Mouse (Mus musculus) limb, embryonic 10.5 days (tissue): ENCODE measurements around the gene Gprin2. TPM values are rescaled to one million over a fixed set of nuclear protein-coding genes. Genes with fewer than 3 reads are reported as not detected.

Source experiments
- DNase-seq: peaks from one replicate; pipeline ENCODE4 v3.0.0-alpha.2; 2017; ENCODE audit warnings: low spot score
- H3K27ac ChIP-seq: fragments of 300-500 bp; sonication (generic); 2 replicates; pipeline ENCODE4 v1.5.1; 2016; ENCODE audit warnings: mild to moderate bottlenecking
- H3K27me3 ChIP-seq: fragments of 300-500 bp; sonication (generic); 2 replicates; pipeline ENCODE4 v1.6.1; 2016; ENCODE audit warnings: low read depth, mild to moderate bottlenecking; ENCODE audit not compliant: poor library complexity, severe bottlenecking
- H3K36me3 ChIP-seq: fragments of 300-500 bp; sonication (generic); 2 replicates; pipeline ENCODE4 v1.6.1; 2016; ENCODE audit warnings: mild to moderate bottlenecking, moderate library complexity
- H3K4me1 ChIP-seq: fragments of 300-500 bp; sonication (generic); 2 replicates; pipeline ENCODE4 v1.6.1; 2016
- H3K4me3 ChIP-seq: fragments of 300-500 bp; sonication (generic); 2 replicates; pipeline ENCODE4 v1.5.1; 2016; ENCODE audit warnings: mild to moderate bottlenecking, moderate library complexity
- H3K9me3 ChIP-seq: fragments of 300-500 bp; sonication (generic); replicated peaks from 2 replicates; pipeline ENCODE4 v1.6.1; 2016; ENCODE audit warnings: mild to moderate bottlenecking
- WGBS: fragments of 180-500 bp; shearing (Covaris S2); methylation state at CpG from one replicate; pipeline ENCODE4 v1.1.7; 2016; 5-methylcytosine and 5-hydroxymethylcytosine counted together
- polyA plus RNA-seq: library from polyadenylated mRNA; unstranded; fragments of >200 nt; fragmentation: Nextera tagmentation; extraction: Ambion mirVana; gene quantifications from 2 replicates; pipeline ENCODE4 v1.2.1, GENCODE M21; 2016

The Gprin2 gene
- polyA plus RNA-seq, 1 experiment from 2014 or later, result 0.43 TPM

DNA sequence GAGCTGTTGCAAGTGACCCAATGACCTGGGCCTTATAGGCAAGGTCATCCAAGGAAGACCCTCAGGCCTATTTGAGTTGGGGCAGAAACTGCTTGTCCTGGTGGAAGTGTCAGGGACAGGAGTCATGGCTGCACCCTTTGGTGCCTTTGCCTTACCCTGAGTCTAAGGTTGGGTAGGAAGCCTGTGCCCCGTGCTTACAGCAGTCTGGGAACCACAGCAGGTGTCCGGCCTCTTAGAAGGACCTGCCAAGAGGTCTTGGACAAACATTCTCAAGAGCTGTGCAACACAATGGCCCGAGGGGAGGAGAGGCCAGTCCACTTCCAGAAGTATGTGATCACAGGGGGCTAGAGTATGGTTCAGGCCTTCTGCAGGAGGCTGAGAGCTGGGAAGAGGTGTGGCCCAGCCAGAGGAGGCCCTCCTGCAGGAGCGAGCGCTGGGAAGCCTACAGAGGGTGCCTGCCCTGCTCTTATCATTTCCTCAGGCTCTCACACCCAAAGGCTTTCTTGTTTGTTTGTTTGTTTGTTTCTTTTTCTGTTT is 22.0 kb upstream of the Gprin2 start:
- Histone ChIP-seq H3K4me1 (peaks cover 13% of the 10 kb centered on the region), H3K27me3 (peaks cover 41% of the 10 kb centered on the region), H3K27ac (no peak overlapping the region), H3K9me3 (no peaks in the 10 kb centered on the region), H3K4me3 (no peak overlapping the region), H3K36me3 (no peaks in the 10 kb centered on the region)
- 71% methylated on average over 5 of the region's 5 CpGs for WGBS
- no peak for DNase-seq

DNA sequence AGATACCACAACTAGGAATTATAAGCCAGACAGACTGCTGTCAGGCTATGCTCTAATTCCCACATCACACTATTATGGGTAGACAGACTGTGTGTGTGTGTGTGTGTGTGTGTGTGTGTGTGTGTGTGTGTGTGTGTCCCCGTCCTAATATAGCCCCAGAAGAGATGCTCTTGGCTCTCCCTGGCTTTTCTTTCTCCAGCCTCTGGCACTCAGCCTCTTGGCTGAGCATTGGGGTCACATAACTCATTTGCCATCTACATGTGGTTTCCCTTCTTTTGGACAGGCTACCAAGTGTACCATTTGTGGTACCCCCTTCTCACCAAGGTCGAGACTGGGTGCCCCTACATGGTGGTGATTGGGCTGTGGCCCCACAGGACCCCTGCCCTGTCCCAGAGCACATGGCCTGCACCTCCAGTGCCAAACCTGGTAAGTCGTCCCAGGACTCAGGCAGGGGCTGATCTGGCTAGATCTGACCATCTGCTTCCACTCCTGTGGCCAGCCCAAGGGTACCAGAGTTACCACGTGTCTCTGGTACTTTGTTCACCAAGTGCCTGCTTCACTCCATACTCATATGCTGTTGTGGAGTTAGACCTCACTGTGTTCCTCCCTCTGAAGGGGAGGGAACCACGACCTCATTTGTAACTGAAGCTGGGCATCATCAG is 20.1 kb upstream of the Gprin2 start:
- no peak overlapping the region for H3K4me3 ChIP-seq
- peaks cover 9% of the 10 kb centered on the region for H3K4me1 ChIP-seq
- 73% methylated on average over 5 of the region's 5 CpGs for WGBS
- H3K27ac ChIP-seq, result no peak overlapping the region
- no peaks in the 10 kb centered on the region for H3K9me3 ChIP-seq
- peaks cover 48% of the 10 kb centered on the region for H3K27me3 ChIP-seq
- no peak for DNase-seq
- no peaks in the 10 kb centered on the region for H3K36me3 ChIP-seq

DNA sequence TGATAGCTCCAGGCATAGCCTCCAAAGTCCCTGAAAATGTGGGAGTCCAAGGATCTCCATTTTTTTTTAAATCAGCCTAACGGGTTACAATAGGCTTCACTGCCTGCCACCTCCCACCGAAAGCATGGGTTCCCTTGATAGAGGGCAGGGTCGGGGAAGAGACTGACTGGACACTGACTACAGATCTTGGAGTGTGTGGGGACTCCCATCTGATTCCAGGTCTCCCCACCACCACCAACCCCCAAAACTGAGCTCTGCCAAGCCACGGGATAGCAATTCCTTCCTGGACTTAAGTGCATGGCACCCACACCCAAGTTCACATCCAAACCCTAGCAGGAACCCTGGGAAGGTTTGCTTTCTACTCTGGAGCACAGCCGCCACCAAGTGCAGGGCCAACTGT is 19.0 kb upstream of the Gprin2 start:
- WGBS, result 78% methylated on average over 5 of the region's 5 CpGs
- Histone ChIP-seq H3K27me3 (peaks cover 48% of the 10 kb centered on the region), H3K27ac (no peak overlapping the region), H3K4me1 (peaks cover 7% of the 10 kb centered on the region), H3K4me3 (no peak overlapping the region), H3K9me3 (no peaks in the 10 kb centered on the region), H3K36me3 (no peaks in the 10 kb centered on the region)
- no peak for DNase-seq

DNA sequence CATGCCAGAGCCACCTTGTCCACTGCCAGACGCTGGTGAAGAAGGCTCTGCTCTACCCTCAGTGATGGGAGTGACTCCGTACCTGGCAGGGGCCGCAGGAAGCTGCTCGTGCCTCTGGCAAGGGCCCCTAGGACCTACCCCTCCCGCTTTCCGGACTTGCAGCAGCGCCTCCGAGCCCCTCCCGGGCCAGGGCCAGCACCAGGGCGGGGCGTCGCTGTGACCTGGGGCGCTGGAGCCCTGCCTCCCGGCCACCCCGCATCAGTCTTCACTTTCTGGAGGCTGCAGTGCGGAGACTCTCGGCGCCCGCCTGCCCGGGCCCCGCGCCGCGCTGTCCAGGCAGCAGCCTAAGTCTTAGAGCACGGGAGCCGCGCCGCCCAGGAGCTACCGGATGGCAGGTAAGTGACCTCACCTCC is 18.3 kb upstream of the Gprin2 start:
- Histone ChIP-seq H3K9me3 (no peaks in the 10 kb centered on the region), H3K4me3 (peak overlapping the region; percentile 51), H3K4me1 (peaks cover 7% of the 10 kb centered on the region), H3K36me3 (no peaks in the 10 kb centered on the region), H3K27me3 (peaks cover 48% of the 10 kb centered on the region), H3K27ac (0 out of 2 replicates have a peak overlapping the region, but pooled peaks have one; percentile 40)
- WGBS, result 3% methylated on average over 29 of the region's 29 CpGs
- peak; percentile 44 for DNase-seq

DNA sequence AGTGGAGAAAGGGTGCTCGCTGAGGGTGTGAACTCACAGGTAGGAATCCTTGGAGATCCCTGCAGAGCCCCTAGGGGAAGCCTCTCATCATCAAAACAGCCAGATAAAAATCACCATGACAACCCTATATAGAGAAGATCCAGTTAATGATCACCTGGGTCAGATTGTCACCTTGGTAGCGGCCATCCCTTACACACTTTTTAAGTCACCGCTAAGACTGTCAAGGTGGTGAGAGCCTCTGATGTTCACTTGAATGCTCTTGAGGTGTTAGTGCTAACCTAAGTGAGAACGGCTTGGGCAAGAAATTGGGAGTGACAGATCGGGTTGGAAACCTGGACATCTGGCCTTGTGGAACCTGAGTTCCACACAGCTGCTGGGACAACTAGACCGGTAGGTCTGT is 17.8 kb upstream of the Gprin2 start, which contains the start of gene Syt15:
Gene Syt15 (plus strand): TSS at position 301 of the 400 bp plus-strand sequence.
- H3K4me1 ChIP-seq, result peaks cover 7% of the 10 kb centered on the region
- no peak for DNase-seq
- H3K27me3 ChIP-seq, result peaks cover 48% of the 10 kb centered on the region
- no peaks in the 10 kb centered on the region for H3K36me3 ChIP-seq
- peak within 1 kb of the TSS; percentile 51 for H3K4me3 ChIP-seq
- WGBS, result 53% methylated on average over 6 of the region's 6 CpGs
- H3K27ac ChIP-seq, result 0 out of 2 replicates have a peak within 1 kb of the TSS, but pooled peaks have one; percentile 40
- H3K9me3 ChIP-seq, result no peaks in the 10 kb centered on the region

DNA sequence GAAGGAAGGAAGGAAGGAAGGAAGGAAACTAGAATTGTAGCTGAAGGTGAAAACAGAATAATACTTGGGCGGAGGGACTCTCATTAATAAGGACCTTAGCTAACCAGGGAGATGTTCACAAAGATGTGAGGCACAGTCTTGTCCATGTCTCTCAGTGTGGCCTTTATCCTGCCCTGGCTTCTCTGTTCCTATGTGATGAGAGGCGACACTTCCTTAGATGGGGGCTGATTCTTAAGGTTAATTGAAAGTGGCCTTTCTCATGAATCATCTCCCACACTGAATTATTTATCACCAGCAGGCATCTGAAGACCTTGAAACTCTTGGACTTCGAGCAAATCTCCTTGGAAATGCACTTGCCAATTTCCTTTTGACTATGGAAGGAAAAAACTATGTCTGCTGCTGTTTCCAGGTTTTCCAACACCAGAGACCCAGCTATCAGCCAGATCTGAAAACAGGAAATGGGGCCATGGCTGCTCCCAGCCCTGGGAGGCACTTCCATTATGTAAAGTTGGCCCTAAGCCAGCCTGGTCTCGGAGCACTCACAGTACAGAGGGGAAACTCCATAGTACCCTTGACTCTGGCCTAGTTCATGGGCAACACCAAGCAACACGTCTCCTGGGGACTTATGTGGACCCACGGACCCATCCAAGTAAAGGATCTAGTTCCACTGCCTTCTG is 14.1 kb upstream of the Gprin2 start:
- peaks cover 7% of the 10 kb centered on the region for H3K4me1 ChIP-seq
- H3K27me3 ChIP-seq, result peaks cover 28% of the 10 kb centered on the region
- H3K4me3 ChIP-seq, result no peak overlapping the region
- no peaks in the 10 kb centered on the region for H3K36me3 ChIP-seq
- H3K9me3 ChIP-seq, result no peaks in the 10 kb centered on the region
- WGBS, result 77% methylated on average over 6 of the region's 6 CpGs
- DNase-seq, result no peak
- no peak overlapping the region for H3K27ac ChIP-seq

DNA sequence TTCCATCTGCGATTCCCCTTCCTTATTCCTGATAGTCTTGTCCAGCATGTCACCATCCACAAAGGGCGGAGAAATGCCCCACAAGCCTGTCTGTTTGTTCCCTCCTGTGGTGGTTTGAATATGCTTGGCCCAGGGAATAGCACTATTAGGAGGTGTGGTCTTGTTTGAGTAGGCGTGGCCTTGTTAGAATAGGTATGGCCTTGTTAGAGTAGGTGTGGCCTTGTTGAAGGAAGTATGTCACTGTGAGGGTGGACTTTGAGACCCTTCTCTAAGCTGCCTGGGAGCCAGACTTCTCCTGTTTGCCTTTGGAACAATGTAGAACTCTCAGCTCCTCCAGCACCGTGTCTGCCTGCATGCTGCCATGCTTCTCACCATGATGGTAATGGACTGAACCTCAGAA is 8.5 kb upstream of the Gprin2 start:
- 90% methylated on average over 4 of the region's 4 CpGs for WGBS
- H3K4me3 ChIP-seq, result no peak overlapping the region
- no peak overlapping the region for H3K27ac ChIP-seq
- H3K36me3 ChIP-seq, result no peaks in the 10 kb centered on the region
- no peaks in the 10 kb centered on the region for H3K9me3 ChIP-seq
- no peaks in the 10 kb centered on the region for H3K27me3 ChIP-seq
- no peaks in the 10 kb centered on the region for H3K4me1 ChIP-seq
- DNase-seq, result no peak

DNA sequence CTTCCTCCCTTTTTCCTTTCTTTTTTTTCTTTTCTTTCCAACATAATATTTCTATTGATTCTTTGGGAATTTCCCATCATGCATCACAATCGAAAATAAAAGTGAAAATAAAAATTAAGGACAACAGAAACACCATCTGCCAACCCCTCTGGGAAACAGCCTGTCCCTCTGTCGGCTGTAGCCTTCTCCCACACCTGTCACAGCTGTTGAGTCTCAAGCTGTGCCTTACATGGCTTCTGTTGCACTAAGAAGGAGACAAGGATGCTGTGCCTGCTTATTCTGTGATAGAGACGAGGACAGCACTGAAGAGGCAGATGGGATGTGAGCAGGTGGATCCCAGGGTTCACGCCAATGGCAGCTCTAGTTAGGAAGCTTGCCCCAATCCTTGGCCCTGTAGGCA is 7.6 kb upstream of the Gprin2 start:
- WGBS, result 66% methylated on average over 4 of the region's 4 CpGs
- Histone ChIP-seq H3K4me3 (no peak overlapping the region), H3K27ac (no peak overlapping the region), H3K36me3 (no peaks in the 10 kb centered on the region), H3K4me1 (no peaks in the 10 kb centered on the region), H3K27me3 (no peaks in the 10 kb centered on the region), H3K9me3 (no peaks in the 10 kb centered on the region)
- DNase-seq, result no peak

DNA sequence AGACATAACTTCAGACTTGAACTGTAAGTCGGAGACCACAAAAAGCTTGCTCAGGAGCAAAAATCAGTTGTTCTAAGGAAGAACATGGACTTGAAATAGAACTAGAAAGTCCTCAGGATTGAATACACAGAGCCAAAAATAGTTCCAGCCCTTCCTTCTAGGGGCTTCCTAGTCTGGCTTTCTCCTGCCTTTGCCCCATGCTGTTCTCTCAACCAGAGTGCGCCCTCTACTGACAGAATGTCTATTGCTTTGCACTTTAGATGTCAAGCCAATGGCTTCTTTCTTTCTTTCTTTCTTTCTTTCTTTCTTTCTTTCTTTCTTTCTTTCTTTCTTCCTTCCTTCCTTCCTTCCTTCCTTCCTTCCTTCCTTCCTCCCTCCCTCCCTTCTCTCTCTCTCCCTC is 7.2 kb upstream of the Gprin2 start:
- Histone ChIP-seq H3K4me1 (no peaks in the 10 kb centered on the region), H3K27ac (no peak overlapping the region), H3K27me3 (0 out of 2 replicates have a peak, but pooled peaks cover 3% of the 10 kb centered on the region), H3K9me3 (no peaks in the 10 kb centered on the region), H3K4me3 (no peak overlapping the region), H3K36me3 (no peaks in the 10 kb centered on the region)
- no peak for DNase-seq
- 50% methylated on average over 2 of the region's 2 CpGs for WGBS

DNA sequence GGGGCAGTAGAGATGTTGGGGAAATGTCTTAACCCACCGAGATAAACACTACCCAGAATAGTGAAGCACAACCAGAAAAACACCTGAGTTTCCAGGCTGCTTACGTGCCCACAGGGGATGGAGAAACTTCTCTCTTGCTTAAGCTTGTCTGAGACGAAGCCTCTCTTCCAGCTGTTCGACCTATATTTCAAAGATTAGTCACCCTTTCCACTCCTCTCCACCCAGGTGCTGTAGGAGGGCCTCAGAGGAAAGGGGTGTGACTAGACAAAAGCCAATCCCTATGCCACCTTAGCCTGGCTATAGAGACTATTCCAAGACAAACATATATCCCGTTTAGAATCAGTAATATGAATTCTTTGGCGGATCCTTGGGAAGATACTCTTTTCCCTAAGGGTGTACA is 6.5 kb upstream of the Gprin2 start:
- WGBS, result 75% methylated on average over 6 of the region's 6 CpGs
- DNase-seq, result no peak
- no peaks in the 10 kb centered on the region for H3K9me3 ChIP-seq
- 0 out of 2 replicates have a peak, but pooled peaks cover 8% of the 10 kb centered on the region for H3K27me3 ChIP-seq
- no peaks in the 10 kb centered on the region for H3K36me3 ChIP-seq
- no peak overlapping the region for H3K4me3 ChIP-seq
- H3K4me1 ChIP-seq, result no peaks in the 10 kb centered on the region
- H3K27ac ChIP-seq, result no peak overlapping the region

DNA sequence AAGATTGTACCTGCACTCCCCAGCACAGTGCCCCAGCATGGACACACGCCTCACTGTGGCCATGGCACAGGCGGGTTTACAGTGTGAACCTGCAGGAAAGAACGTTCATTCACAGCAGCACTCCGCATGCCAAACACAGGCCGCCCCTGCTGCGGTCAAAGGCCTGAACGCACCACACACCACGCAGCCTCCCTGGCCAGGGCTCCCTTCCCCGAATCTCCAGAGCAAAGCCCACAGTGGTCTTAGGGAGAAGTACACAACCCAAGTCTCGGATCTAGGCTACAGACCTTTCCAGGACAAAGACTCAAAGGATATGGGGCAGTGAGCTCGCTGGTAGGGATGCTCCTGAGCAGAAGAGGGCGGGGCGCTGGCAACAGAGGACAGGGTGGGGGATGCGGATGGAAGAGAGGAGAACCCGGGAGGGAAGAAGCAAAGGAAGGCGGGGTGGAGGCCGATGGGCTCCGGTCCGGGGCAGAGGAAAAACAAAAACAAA is 669 bp downstream of the Gprin2 start:
- Histone ChIP-seq H3K27me3 (peaks cover 51% of the 10 kb centered on the region), H3K4me1 (peaks cover 26% of the 10 kb centered on the region), H3K36me3 (no peaks in the 10 kb centered on the region), H3K27ac (peak overlapping the region; percentile 65), H3K9me3 (no peaks in the 10 kb centered on the region), H3K4me3 (peak overlapping the region; percentile 80)
- DNase-seq, result peak; percentile 57
- 3% methylated on average over 19 of the region's 19 CpGs for WGBS

DNA sequence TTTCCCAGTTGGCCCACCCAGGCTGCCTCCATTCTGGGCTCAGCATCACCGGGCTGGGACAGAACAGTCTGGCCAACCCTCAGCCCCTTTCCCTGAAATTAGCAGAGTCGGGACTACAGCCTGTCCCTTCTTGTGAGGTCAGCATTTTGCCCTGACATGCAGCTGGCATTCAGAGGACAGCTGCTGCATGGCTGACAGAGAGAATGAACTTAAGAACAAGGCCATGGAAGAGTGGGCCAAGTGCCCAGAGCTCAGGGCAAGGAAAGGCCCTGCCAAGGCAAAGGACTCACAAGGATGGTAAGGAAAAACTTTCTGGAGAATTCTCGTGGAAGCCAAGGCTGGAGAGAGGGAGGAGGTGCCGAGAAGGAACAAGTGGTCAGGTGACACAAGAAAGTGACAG is 4.7 kb downstream of the Gprin2 start:
- no peak overlapping the region for H3K4me3 ChIP-seq
- peaks cover 36% of the 10 kb centered on the region for H3K27me3 ChIP-seq
- 27% methylated on average over 4 of the region's 4 CpGs for WGBS
- H3K27ac ChIP-seq, result peak overlapping the region; percentile 64
- peaks cover 28% of the 10 kb centered on the region for H3K4me1 ChIP-seq
- H3K36me3 ChIP-seq, result no peaks in the 10 kb centered on the region
- no peak for DNase-seq
- H3K9me3 ChIP-seq, result no peaks in the 10 kb centered on the region

DNA sequence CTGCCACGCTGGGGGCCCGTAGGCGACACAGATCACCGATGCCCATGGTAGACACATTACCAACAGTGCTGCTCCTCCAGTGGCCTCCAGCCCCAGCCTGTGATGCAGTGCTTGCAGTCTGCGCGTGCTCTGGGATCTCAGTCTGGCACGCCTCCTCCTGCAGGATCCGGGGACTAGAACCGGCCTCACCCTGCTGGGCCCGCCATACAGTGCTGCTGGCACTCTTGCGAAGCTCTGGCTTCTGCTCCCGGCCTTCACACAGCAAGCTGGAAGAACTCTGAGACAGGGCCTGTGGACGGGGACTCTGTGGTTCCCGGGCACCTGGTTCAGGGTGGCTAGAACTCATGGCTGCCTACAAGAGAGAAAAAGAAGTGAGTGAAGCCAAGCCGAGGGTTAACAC is 6.0 kb downstream of the Gprin2 start:
- Histone ChIP-seq H3K27ac (no peak overlapping the region; the same call in 1 of the 2 replicates), H3K4me1 (peaks cover 16% of the 10 kb centered on the region), H3K4me3 (no peak overlapping the region), H3K36me3 (no peaks in the 10 kb centered on the region), H3K27me3 (peaks cover 26% of the 10 kb centered on the region), H3K9me3 (no peaks in the 10 kb centered on the region)
- no peak for DNase-seq
- WGBS, result 87% methylated on average over 15 of the region's 15 CpGs
